ENCODE assay signal across 14 mouse cellular contexts in the genomic region with DNA sequence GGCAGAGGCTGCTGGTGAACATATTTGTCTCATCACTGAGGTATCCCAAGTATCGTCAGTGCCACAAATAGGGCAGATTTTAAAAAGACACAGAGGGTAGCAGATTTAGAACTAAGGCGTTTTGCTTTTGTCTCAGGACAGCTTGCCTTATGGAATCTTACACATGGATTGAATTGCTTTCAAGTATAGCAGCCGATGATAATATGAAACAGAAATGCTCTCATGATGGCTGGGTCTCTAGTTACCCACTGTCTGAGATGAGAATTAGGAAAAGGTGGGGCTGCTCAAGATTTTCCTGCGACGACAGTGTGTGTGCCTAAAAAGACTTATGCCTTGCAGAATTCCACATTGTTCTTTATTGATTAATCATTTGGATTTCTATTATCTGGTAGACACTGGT.
"Had no signal": no experiment of that assay in that cellular context is flagged by ENCODE, and none has a peak within 500 bp of the region (broad histone marks: within the 10 kb centered on the region; RNA-seq: fewer than 3 reads in every experiment).

No protein-coding gene starts in this region.

- H3K4me3 ChIP-seq: kidney, embryonic 15.5 days; liver, embryonic 13.5 days; lung, embryonic 15.5 days; midbrain, embryonic 12.5 days; stomach, embryonic 15.5 days had no signal

- ATAC-seq: intestine, postnatal 0 days; liver, postnatal 0 days; midbrain, embryonic 16.5 days had no signal

- DNase-seq: kidney, postnatal 4 days; liver; liver, embryonic 13.5 days; liver, postnatal 0 days; lung, postnatal 14 days; right cerebral cortex, postnatal 14 days; thymus, adult 2 months; thymus, postnatal 25 days had no signal

- H3K9ac ChIP-seq: kidney, embryonic 15.5 days; liver, embryonic 13.5 days; liver, postnatal 0 days; lung, embryonic 15.5 days; midbrain, embryonic 12.5 days; stomach, embryonic 15.5 days had no signal

- H3K27ac ChIP-seq: kidney, embryonic 15.5 days; liver, embryonic 13.5 days; lung, embryonic 15.5 days; midbrain, embryonic 12.5 days; stomach, embryonic 15.5 days had no signal

- H3K4me1 ChIP-seq: stomach, embryonic 15.5 days had no signal

- H3K4me2 ChIP-seq: kidney, embryonic 15.5 days; liver, embryonic 13.5 days; lung, embryonic 15.5 days; midbrain, embryonic 12.5 days; stomach, embryonic 15.5 days had no signal

- H3K9me3 ChIP-seq: kidney, embryonic 15.5 days; liver, embryonic 13.5 days; lung, embryonic 15.5 days; midbrain, embryonic 12.5 days; stomach, embryonic 15.5 days had no signal

- H3K36me3 ChIP-seq: kidney, embryonic 15.5 days; liver, embryonic 13.5 days; lung, embryonic 15.5 days; midbrain, embryonic 12.5 days; stomach, embryonic 15.5 days had no signal

- H3K27me3 ChIP-seq: kidney, embryonic 15.5 days; liver, embryonic 13.5 days; lung, embryonic 15.5 days; midbrain, embryonic 12.5 days; stomach, embryonic 15.5 days had no signal
